Mouse (Mus musculus) frontal cortex, adult (tissue): ENCODE data around the gene Gm2916.
"Not testable (repeated sequence)": the region's sequence is repeated elsewhere in the genome, so short reads cannot be mapped to it uniquely, and the experiment has no call there.

Source experiments
- ATAC-seq: cut with Nextera tagmentation; 2 replicates; pipeline ENCODE4 v1.9.2; 2017; ENCODE audit warnings: mild to moderate bottlenecking, moderate library complexity, mixed read lengths; ENCODE audit not compliant: low TSS enrichment

The Gm2916 gene

GRCm38 (mm10) chr14:3883872-3884271, at the start of gene Gm2916:
TSS of gene Gm2916 (plus strand) at chr14:3884172.
- not testable (repeated sequence) for ATAC-seq

GRCm38 (mm10) chr14:3845945-3846344, 38.0 kb upstream of the Gm2916 start, which contains the start of gene Gm3033:
TSS of gene Gm3033 (plus strand) at chr14:3846245.
- not testable (repeated sequence) for ATAC-seq

DNA sequence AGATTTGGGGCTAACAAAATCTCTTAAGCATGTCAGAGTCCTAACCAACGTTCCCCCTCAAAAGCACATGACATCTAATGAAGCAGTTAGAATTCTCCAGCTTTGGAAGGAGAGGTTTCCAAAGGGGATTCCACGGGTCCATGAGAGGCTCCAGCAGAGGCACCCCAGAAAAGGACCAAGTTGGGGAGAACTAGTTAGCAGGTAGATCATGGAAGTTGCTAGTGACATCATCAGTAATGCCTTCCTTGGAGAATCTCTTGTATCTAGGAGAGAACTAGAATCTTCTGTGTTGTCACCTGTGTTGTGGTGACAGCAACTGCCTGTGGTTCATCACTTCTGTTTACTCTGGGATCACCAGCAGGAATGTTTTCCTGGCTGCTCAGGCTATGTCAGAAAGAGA, 47.5 kb downstream of the Gm2916 start, which contains the start of gene Gm3029:
Gene Gm3029 (plus strand): TSS at position 301 of the 400 bp plus-strand sequence.
- ATAC-seq: not testable (repeated sequence)

DNA sequence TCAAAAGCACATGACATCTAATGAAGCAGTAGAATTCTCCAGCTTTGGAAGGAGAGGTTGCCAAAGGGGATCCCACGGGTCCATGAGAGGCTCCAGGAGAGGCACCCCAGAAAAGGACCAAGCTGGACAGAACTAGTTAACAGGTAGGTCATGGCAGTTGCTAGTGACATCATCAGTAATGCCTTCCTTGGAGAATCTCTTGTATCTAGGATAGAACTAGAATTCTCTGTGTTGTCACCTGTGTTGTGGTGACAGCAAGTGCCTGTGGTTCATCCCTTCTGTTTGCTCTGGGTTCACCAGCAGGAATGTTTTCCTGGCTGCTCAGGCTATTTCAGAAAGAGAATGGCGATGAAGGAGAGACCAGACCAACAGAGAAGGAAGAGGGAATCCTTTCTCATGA, 79.3 kb downstream of the Gm2916 start, which contains the start of gene Gm3095:
Gene Gm3095 (plus strand): TSS at position 301 of the 400 bp plus-strand sequence.
- ATAC-seq: not testable (repeated sequence)
